Mouse (Mus musculus) embryonic fibroblast, embryonic 13.5 days (primary cell): ENCODE data around the gene H2-M10.5. TPM values are rescaled to one million over a fixed set of nuclear protein-coding genes. Genes with fewer than 3 reads are reported as not detected.
"Not testable (repeated sequence)": the region's sequence is repeated elsewhere in the genome, so short reads cannot be mapped to it uniquely, and the experiment has no call there.

Experiments
- H3K27ac ChIP-seq: 2 replicates; pipeline ENCODE4 v1.5.1; 2012; ENCODE audit warnings: low read length, control low read depth, inconsistent platforms; ENCODE audit not compliant: insufficient read depth
- H3K4me1 ChIP-seq: 2 replicates; pipeline ENCODE4 v1.6.1; 2011; ENCODE audit warnings: low read length; ENCODE audit not compliant: control insufficient read depth, insufficient read depth
- H3K4me3 ChIP-seq: 2 replicates; pipeline ENCODE4 v1.5.1; 2011; ENCODE audit warnings: mild to moderate bottlenecking, control low read depth, low read length; ENCODE audit not compliant: insufficient read depth
- CTCF ChIP-seq: IDR thresholded peaks from 2 replicates; pipeline ENCODE4 v1.5.1; 2011; ENCODE audit warnings: mild to moderate bottlenecking, control low read depth, low read length, moderate library complexity, borderline replicate concordance; ENCODE audit not compliant: insufficient read depth
- POLR2A ChIP-seq: IDR thresholded peaks from 2 replicates; pipeline ENCODE4 v1.6.1; 2011; ENCODE audit warnings: low read depth, mild to moderate bottlenecking, control low read depth, low read length, moderate library complexity
- polyA plus RNA-seq: library from polyadenylated mRNA; stranded (reverse); fragments of >200 nt; gene quantifications from 2 replicates; pipeline ENCODE4 v1.2.4, GENCODE M21; 2011; ENCODE audit warnings: low read depth; ENCODE audit not compliant: missing spikeins, insufficient read length

H2-M10.5 gene
- polyA plus RNA-seq = not detected in 2 replicates

GRCm38 (mm10) chr17:36772610-36773009 lies at the start of gene H2-M10.5:
Gene H2-M10.5, plus strand, starts transcription at chr17:36772910.
- H3K27ac ChIP-seq, H3K4me3 ChIP-seq, H3K4me1 ChIP-seq: not testable (repeated sequence)

GRCm38 (mm10) chr17:36726046-36726445 lies 46.7 kb upstream of the H2-M10.5 start:
- H3K4me1 ChIP-seq = no peaks in the 10 kb centered on the region
- H3K27ac ChIP-seq = no peak overlapping the region
- H3K4me3 ChIP-seq = no peak overlapping the region
- no peak for TF ChIP-seq CTCF
- no peak for TF ChIP-seq POLR2A

- Histone ChIP-seq H3K4me1 (no peaks in the 10 kb centered on the region), H3K4me3 (no peak overlapping the region), H3K27ac (no peak overlapping the region)
- TF ChIP-seq CTCF (no peak), POLR2A (no peak)
Measured at GRCm38 (mm10) chr17:36763816-36764215, 8.9 kb upstream of the H2-M10.5 start.

GRCm38 (mm10) chr17:36764244-36764643 lies 8.5 kb upstream of the H2-M10.5 start:
- not testable (repeated sequence) for H3K27ac ChIP-seq, H3K4me3 ChIP-seq, H3K4me1 ChIP-seq

- not testable (repeated sequence) for H3K27ac ChIP-seq, H3K4me3 ChIP-seq, H3K4me1 ChIP-seq
Measured at GRCm38 (mm10) chr17:36765403-36765802, 7.3 kb upstream of the H2-M10.5 start.

GRCm38 (mm10) chr17:36781533-36781932 lies 8.8 kb downstream of the H2-M10.5 start:
- H3K4me3 ChIP-seq = no peak overlapping the region
- H3K4me1 ChIP-seq = no peaks in the 10 kb centered on the region
- TF ChIP-seq CTCF (no peak), POLR2A (no peak)
- H3K27ac ChIP-seq = no peak overlapping the region

- H3K4me3 ChIP-seq, H3K4me1 ChIP-seq, H3K27ac ChIP-seq: not testable (repeated sequence)
Measured at GRCm38 (mm10) chr17:36786483-36786886, 13.8 kb downstream of the H2-M10.5 start.

- Histone ChIP-seq H3K4me3 (no peak overlapping the region), H3K27ac (no peak overlapping the region), H3K4me1 (no peaks in the 10 kb centered on the region)
- TF ChIP-seq CTCF (no peak), POLR2A (no peak)
Measured at GRCm38 (mm10) chr17:36788351-36788750, 15.6 kb downstream of the H2-M10.5 start.

- H3K4me1 ChIP-seq, H3K27ac ChIP-seq, H3K4me3 ChIP-seq: not testable (repeated sequence)
Measured at GRCm38 (mm10) chr17:36788801-36789200, 16.1 kb downstream of the H2-M10.5 start.

GRCm38 (mm10) chr17:36799493-36799892 lies 26.8 kb downstream of the H2-M10.5 start:
- Histone ChIP-seq H3K4me1 (no peaks in the 10 kb centered on the region), H3K4me3 (no peak overlapping the region), H3K27ac (no peak overlapping the region)
- TF ChIP-seq POLR2A = no peak
- TF ChIP-seq CTCF = no peak

GRCm38 (mm10) chr17:36799921-36800462 lies 27.3 kb downstream of the H2-M10.5 start:
- H3K27ac ChIP-seq, H3K4me1 ChIP-seq, H3K4me3 ChIP-seq: not testable (repeated sequence)

GRCm38 (mm10) chr17:36811871-36812270 lies 39.2 kb downstream of the H2-M10.5 start, which contains the start of gene H2-M10.6:
Gene H2-M10.6, plus strand, starts transcription at chr17:36812171.
- Histone ChIP-seq H3K27ac (no peak within 1 kb of the TSS), H3K4me3 (no peak within 1 kb of the TSS), H3K4me1 (no peaks in the 10 kb centered on the region)
- no peak for TF ChIP-seq CTCF
- TF ChIP-seq POLR2A = no peak
